Mouse (Mus musculus): ENCODE measurements around the gene Vpreb2.
"Not testable (repeated sequence)": the region's sequence is repeated elsewhere in the genome, so short reads cannot be mapped to it uniquely, and the experiment has no call there.

DNA sequence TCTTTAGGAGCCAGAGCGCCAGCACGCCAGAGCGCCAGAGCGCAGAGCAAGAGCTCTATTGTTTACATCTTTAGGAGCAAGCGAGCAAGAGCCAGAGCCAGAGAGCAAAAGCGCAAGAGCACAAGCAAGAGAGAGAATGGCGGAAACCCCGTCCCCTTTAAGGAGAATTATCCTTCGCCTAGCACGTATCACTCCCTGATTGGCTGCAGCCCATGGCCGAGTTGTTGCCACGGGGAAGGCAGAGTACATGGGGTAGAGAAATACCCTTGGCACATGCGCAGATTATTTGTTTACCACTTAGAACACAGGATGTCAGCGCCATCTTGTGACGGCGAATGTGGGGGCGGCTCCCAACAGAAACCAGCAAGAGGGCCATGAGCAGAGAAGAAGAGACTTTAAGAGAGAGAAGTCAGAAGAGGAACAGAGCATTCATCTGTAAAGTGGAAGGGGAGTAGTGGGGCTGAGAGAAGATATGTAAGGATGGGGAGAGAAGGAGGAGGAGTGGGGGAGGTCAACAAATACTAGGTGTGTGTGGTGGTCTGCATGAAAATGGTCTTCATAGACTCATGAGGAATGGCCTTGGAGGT lies 24.1 kb upstream of the Vpreb2 start:
- TF ChIP-seq MYOG (IDR thresholded peaks at IDR 0.05; ENCODE audit: control insufficient read depth in 1 of 3, insufficient read depth in 1 of 3, insufficient read length in 2 of 3, low read depth in 2 of 3); E2F4 (IDR thresholded peaks at IDR 0.05; ENCODE audit: insufficient read depth); POLR2A (IDR thresholded peaks at IDR 0.05; ENCODE audit: insufficient read length, low read depth); REST (IDR thresholded peaks at IDR 0.05; ENCODE audit: insufficient read depth, insufficient read length); CEBPB (IDR thresholded peaks at IDR 0.05; ENCODE audit: insufficient read depth, poor library complexity, severe bottlenecking); USF1 (IDR thresholded peaks at IDR 0.05; ENCODE audit: low read depth); MAX (IDR thresholded peaks at IDR 0.05; ENCODE audit: low read depth); POLR2AphosphoS2 (IDR thresholded peaks at IDR 0.05; ENCODE audit: insufficient read length, low read depth); TCF3 (IDR thresholded peaks at IDR 0.05; ENCODE audit: insufficient read length, low read depth); TCF12 (IDR thresholded peaks at IDR 0.05; ENCODE audit: insufficient read depth, poor library complexity, severe bottlenecking): not testable (repeated sequence)
